Mouse (Mus musculus): Measurements from ENCODE around the gene 4930432M17Rik. TPM values are rescaled to one million over a fixed set of nuclear protein-coding genes. Genes with fewer than 3 reads are reported as not detected.

Gene 4930432M17Rik
- polyA plus RNA-seq, 1 experiment, result not detected

- 77% methylated on average over 4 of the region's 4 CpGs for WGBS
- H3K4me1 ChIP-seq (ENCODE audit: control insufficient read depth, insufficient read depth, low read length), result no peaks in the 10 kb centered on the region
- no peaks in the 10 kb centered on the region for H3K27me3 ChIP-seq (replicated peaks; ENCODE audit: control insufficient read depth, insufficient read depth, low read length)
- H3K4me3 ChIP-seq (ENCODE audit: insufficient read depth, low read depth, low read length), result no peak overlapping the region
- no peak overlapping the region for H3K27ac ChIP-seq (ENCODE audit: insufficient read depth, low read depth, low read length)
- DNase-seq, result no peak
- H3K36me3 ChIP-seq (ENCODE audit: control insufficient read depth, insufficient read depth, low read length), result no peaks in the 10 kb centered on the region; the same call in 1 of the 2 replicates
- TF ChIP-seq POLR2A (IDR thresholded peaks at IDR 0.05; ENCODE audit: low read depth, low read length) (no peak), CTCF (conservative IDR thresholded peaks at IDR 0.05; ENCODE audit: insufficient read depth, insufficient read length, low read depth, low read length) (no peak)
Measured at GRCm38 (mm10) chr3:121729678-121730077, 59.1 kb downstream of the 4930432M17Rik start.

Other genes starting within 250 kb of the 4930432M17Rik start
- gene Cnn3, start 244.3 kb upstream of the 4930432M17Rik start, polyA plus RNA-seq (2012; rRNA removed), result 253 and 268 TPM in 2 replicates
- gene Slc44a3, start 138.4 kb upstream of the 4930432M17Rik start, polyA plus RNA-seq (2012; rRNA removed), result 9.7 and 11.4 TPM in 2 replicates
- gene F3, start 52.8 kb downstream of the 4930432M17Rik start, polyA plus RNA-seq (2012; rRNA removed), result 16.8 and 17.4 TPM in 2 replicates
- 25.5 and 48.2 TPM in 2 replicates for gene Abcd3, start 144.5 kb downstream of the 4930432M17Rik start, polyA plus RNA-seq (2012; rRNA removed)